Mouse (Mus musculus) brain, embryonic 18.5 days (tissue): ENCODE measurements around the gene Itpr1.

Experiments
- DNase-seq: peaks from one replicate; pipeline ENCODE4 v3.0.0-alpha.2; 2012; ENCODE audit warnings: low read depth, low spot score

Itpr1 gene

GRCm38 (mm10) chr6:108436608-108437007 lies 223.7 kb downstream of the Itpr1 start:
- no peak for DNase-seq

DNA sequence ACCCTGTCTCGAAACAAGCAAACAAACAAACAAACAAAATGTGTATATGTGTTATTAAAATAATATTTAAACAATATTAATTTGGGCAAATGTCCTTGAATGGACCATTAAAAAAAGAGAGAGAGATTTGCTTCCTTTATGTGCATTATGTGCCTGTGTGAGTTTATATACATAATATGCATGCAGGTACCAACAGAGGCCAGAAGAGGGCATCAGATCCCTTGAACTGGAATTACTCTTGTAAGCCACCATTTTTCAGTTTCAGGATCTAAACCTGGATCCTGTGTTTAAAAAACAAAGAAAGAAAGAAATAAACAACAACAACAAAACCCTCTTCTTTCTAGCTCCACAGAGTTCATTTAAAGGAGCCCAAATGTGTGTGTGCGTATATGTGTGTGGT lies 228.4 kb downstream of the Itpr1 start:
- DNase-seq, result no peak

DNA sequence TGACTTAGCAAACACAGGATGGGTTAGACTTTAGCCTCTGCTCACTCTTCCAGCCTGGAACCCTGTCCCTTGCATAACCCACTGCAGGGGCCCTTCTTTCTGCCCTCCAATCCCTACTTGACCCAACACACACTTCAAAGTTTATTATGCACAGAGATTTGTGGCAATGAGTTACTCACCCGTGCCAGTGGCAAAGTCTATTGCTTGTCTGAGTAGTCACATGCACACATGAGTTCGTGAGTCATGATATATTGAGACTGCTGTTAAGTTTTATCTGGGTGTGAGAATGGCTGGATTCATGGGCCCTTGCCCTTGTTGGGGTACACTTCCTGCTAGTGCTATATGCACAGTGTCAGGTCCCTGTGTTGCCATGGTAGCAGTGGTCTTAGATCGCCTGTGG lies 229.4 kb downstream of the Itpr1 start:
- no peak for DNase-seq

DNA sequence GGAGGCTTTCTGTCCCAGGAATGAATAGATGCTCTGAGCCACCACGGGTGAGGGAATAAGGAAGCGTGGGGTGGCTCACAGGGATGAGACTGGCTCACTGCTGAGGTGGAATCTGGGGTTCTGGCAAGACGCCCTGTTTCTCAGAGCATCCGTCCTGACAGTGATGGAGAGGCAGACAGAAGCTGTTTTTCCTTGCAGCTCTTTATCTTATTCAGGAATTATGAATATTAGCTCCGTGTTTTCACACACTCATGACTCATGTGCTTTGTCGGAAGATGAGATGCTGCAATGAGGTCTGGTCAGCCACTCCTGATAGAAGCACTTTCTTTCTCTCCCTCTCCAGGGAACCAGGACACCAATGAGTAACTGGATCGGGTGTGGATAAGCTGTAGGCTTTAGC lies 231.5 kb downstream of the Itpr1 start:
- no peak for DNase-seq

DNA sequence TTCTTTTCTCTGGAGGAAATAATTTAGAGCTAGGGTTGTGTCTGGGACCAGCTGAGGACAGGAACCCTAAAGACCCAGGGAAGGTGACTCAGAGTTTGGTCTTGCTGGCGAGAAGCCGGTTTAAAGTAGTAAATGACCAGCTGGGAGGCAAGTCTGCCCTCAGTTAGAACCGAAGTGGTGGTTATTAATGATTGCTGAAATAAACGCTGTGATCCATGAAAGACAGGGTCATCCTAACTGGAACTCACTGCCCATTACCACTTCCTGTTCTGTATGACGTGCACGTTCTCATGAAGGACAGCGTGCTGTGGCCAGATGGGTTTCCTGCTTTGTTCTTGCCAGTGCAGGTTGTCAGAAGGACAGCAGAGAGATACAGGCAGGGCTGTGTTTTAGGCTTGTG lies 232.1 kb downstream of the Itpr1 start:
- DNase-seq, result no peak

GRCm38 (mm10) chr6:108446766-108447165 lies 233.9 kb downstream of the Itpr1 start:
- DNase-seq, result no peak

DNA sequence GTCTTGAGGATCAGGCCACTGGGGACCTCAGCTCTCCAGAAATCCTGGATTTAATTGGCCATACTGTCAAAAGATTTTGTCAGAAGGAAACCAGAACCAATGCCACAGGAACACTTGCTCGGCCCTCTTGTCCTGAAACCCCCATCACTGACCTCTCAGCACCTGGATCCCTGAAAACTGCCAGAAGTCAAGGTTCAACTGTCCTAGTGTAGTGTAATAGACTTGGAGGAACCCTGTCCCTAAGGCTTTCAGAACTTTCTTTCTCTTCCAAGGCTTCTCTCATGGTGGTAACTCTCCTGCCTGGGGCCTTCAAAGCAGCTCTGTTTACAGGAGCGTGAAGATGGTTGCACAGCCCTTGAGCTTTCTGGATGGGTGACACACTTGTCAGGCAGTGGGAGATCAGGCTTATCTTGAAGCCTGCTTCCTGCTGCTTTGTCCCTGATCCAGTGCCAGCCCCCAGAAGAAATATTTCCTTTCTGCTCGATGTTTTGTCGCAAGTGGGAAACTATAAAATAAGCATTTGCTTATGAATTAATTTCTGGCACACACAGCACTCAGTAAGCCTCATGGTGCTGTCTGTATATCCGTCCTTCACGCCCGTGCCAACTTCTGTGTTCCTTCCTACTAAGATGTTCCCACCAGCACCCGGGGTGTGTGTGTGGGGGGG lies 234.4 kb downstream of the Itpr1 start:
- DNase-seq, result no peak

DNA sequence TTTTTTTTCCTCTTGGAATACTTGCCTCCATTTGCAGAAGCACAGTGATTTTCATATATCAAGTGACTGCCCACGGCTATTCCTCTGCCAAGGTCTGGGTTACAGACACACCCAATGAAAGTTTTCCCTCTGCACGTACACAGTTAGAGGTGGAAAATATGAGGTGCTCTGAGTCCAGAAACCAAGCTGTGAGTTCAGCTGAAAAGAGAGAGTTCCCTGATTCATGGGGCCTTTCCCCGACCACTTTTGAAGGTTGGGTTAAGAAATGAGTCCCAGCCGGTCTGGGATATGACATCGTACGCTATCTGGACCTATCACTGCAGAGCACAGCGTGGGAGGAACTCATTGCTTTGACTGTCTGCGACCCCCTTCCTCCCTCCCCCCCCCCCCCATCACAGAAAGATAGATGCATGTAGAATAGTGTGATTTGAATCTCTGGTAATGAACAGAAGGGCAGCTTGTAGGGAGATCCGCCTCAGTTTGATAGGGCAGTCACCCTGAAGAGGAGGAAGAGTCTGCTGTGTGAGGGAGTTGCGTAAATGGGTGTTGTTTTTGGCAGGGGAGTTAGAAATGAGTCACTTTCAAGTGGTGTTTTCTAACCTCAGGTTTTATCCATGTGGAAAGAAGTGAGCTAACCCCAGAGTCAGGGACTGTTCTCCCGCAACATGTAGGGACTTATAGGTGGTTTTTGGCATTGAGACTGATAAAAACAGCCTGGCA lies 235.3 kb downstream of the Itpr1 start:
- DNase-seq, result no peak

GRCm38 (mm10) chr6:108448864-108449263 lies 236.0 kb downstream of the Itpr1 start:
- DNase-seq, result no peak

DNA sequence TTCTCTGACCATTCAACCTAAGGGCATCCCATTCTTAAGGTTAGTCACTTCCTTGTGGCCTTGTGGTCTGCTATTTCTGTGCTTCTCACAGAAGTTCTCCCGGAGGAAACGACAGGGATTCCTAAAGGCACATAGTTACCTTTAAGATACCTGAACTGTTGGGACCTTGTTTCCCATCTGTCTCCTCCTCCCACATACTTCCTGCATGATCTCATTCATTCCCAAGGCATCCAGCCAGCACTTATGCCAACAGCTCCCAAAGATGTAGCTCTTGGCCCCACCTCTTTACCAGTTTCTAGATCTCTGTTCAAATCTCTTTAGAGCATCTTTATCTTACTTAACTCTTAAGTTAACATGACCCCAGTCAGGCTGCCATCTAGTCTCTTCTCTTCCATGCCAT lies 238.6 kb downstream of the Itpr1 start:
- no peak for DNase-seq

- no peak for DNase-seq
Observed at GRCm38 (mm10) chr6:108453618-108454017, 240.7 kb downstream of the Itpr1 start.

- no peak for DNase-seq
Observed at GRCm38 (mm10) chr6:108454061-108454891, 241.4 kb downstream of the Itpr1 start.

DNA sequence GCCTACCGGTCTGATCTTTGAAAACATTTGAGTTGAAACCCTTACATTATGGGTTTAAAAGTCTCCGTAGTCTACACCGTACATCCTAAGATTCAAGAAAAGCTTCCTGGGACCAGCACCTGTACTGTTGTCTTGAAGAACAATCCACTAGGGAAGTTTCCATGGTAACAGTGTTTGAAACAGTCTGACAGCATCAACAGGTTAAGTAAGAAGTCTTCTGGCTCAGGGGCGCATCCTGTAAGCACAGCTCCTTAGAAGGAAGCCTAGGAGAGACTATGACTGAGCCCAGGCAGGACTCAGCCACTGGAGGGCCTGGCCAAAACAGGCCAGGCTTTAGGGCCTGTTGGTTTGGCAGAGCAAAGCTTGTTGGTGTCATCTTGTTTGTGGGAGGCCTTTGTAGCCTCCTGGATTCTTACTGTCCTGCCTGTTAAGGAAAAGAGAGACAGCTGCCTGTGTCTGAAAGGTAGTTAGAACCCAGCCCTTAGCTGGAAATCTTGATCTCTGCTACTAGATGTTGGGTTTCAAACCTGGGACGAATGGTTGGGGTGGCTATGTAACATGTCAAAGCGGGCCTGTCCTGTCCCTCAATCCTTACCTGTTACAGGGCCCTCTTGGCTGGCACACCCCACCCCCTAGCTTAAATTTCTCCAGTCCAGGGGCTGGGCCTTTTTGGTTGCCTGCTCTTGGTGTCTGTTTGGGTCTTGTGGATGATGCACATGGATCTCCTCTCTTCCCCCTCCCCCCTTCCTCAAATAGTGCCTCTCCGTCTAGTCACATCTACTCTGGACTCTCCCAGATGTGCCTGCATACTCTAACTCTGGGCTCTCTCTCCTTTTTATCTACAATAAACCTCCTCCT lies 242.3 kb downstream of the Itpr1 start:
- DNase-seq, result no peak

DNA sequence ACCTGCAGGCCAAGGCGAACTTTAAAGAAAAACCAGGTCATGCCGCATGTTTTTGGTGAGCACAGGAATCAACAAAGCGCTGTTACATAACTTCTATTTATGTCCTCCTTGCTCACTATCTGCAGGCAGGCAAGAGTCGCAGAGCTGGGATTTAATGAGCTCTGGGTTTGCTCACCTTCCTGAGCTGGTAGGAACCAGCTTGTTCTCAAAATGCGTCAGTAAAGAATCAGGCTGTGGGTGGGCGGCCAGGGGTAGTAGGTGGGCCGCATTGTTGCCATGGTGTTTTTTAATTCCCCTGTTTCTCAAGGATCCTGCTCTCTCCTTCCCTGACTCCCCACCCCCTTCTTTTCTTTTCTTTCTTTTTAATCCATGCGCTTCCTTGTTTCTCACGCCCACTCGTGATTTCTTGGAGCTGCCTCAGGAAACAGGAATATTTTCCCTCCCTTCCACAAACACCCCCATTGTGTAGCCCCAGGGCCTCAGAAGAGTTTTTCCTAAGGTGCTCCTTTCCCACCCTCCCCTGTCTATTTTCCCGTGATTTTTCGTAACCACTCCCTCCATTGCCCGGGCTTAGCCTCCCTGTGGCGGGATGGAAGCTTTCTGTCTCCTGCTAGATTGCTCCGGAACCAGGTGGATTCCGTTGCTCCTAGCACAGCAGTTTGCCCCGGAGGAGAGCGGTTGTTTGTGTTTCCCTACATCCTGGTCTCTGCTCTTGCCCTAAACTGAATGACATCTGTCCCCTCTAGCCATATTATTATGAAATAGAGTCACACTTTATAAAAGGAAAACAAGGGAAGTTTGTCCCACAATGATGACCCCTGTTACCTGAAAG lies 243.6 kb downstream of the Itpr1 start:
- no peak for DNase-seq

GRCm38 (mm10) chr6:108457063-108457405 lies 244.1 kb downstream of the Itpr1 start:
- no peak for DNase-seq

DNA sequence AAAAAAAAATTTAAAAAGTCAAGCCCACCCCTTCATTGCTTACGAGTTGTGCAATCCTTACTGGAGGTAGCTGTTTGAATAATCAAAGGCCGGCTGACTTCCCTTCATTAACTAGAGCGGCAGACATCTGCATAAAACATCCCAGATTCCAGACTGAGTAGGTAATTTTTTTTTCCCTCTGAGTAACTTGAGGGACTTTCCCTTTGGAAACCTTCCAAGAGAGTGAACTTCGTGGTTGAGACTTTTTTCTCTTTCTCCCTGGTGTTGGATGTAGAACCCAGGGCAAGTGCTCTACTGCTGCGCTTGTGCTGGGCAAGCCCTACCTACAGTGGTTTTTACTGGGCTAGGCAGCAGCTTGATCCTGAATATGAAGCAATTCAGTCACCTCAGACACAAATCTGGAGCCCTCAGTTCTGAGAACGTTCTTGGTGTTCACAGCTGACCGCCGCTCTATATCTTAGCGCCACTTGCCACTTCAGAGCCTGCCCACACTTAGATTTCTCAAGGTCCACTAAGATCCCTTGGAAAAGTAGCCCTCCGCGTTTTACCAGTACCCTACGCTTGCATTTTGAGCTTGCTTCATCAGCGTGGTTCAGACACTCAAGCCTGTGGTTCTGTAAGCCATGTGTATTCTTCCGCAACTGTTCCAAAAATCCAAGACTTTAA lies 244.8 kb downstream of the Itpr1 start:
- DNase-seq, result no peak

DNA sequence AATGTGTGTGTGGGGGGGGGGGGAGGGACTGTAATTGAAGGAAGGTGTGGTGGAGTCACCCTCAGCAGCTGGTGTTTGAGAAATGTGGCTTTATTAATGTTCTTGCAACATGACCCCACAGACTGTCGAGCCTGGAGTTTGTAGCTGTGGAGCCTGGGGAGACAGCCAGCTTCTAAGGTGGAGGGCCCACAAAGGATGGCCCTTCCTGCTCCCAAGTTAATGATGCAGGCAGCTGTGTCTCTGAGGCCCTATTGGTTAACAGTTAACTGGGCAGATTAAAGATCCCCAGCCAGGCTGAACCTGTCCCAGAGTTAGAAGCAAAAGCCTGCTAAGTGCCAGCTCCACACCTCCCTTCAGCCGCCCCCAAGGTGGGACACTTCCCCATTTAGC lies 245.3 kb downstream of the Itpr1 start:
- no peak for DNase-seq

- no peak for DNase-seq
Observed at GRCm38 (mm10) chr6:108458826-108459225, 245.9 kb downstream of the Itpr1 start.

DNA sequence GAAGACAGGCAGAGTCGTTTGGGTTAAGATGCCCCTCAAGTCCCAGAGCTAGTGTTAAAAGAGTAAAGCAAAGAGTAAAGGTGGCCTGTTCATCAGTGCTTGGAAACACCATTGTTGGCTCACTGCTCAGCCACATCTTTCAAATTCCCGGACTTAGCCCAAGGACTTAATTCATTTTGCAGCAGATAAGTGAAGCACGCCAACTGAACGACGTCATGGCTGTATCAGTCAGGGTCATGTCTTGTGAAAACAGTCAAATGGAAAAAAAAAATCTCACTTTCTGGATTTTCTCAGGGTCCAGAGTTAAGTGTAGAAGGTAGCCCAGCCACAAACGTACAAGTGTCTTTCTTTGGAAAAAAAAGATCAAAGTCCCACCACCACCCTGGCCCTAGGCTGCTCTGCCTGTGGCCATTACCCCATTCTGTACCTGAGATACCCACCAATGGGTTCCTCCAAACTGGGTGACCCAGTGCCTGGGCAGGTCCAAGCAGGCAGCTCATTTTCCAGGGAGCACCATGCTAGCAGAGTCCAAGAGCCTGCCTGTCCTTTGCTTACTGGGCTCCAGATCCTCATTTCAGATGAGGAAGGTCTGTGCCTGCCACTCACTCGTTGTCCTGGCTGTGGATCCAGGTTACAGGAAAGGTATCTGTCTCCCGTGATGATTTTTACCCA lies 251.5 kb downstream of the Itpr1 start:
- DNase-seq, result no peak

- no peak for DNase-seq
Observed at GRCm38 (mm10) chr6:108465159-108465558, 252.3 kb downstream of the Itpr1 start.
